Mouse (Mus musculus): ENCODE results near the gene Oog3.

Gene Oog3

DNA sequence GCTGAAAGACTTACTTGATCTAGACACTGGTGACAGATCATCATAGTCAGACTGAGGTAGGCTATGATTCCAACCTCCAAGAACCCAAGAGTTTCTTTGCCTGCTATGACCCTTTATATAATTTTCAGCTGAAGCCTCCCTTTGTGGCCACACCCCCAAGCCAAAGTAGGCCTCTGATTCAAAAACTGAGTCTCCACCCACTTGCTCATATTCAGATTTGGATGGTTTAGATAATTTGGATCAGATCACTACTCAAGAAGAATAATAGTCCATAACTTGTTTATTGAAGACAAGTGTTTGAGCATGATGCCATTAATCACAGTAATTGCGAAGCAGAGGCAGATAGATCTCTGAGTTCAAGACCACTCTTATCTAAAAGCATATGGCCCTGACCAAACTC is at the start of gene Oog3:
TSS of gene Oog3 (minus strand) at position 101 of the 400 bp plus-strand sequence.
- no peak for DNase-seq (ENCODE audit: low read depth, low spot score)

DNA sequence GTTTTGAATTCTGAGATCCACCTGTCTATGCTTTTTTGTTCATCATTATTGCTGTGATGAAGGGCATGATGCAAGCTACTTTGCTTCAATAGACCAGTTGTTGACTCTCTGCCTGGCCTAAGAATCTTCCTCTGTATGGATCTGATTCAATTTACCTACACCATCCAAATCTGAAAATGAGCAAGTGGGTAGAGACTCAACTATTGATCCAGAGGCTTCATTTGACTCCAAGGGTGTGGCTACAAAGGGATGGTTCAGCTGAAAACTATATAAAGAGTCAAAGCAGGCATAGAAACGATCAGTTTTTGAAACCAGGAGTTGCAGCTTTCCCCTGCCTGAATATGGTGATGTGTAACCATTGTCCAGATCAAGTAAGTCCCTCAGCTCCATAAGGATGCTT is 28.0 kb upstream of the Oog3 start, which contains the start of gene Oog2:
TSS of gene Oog2 (plus strand) at position 301 of the 400 bp plus-strand sequence.
- DNase-seq (ENCODE audit: low read depth, low spot score), result no peak

Measured in retina, adult 2 months (tissue).